Mouse (Mus musculus) heart, adult 2 months (tissue): ENCODE measurements around the gene Gm13889.

Experiments used
- CTCF ChIP-seq: fragments of 200-600 bp; IDR thresholded peaks from 2 replicates; pipeline ENCODE4 v1.8.1; 2022; ENCODE audit warnings: antibody characterized with exemption, mild to moderate bottlenecking, moderate library complexity
- EP300 ChIP-seq: fragments of 200-500 bp; IDR thresholded peaks from 2 replicates; pipeline ENCODE4 v1.6.1; 2011; ENCODE audit warnings: low read depth, low read length, control low read depth; ENCODE audit not compliant: insufficient read depth
- POLR2A ChIP-seq: fragments of 200-500 bp; IDR thresholded peaks from 2 replicates; pipeline ENCODE4 v1.6.1; 2011; ENCODE audit warnings: mild to moderate bottlenecking, low read depth, low read length, control low read depth; ENCODE audit not compliant: insufficient read depth

- TF ChIP-seq CTCF (peak; percentile 36), EP300 (no peak), POLR2A (no peak)
Measured at GRCm38 (mm10) chr2:93944099-93944498, 12.9 kb downstream of the Gm13889 start.
